Mouse (Mus musculus) intestine, embryonic 16.5 days (tissue): ENCODE measurements around the gene Ppp1r3e. TPM values are rescaled to one million over a fixed set of nuclear protein-coding genes. Genes with fewer than 3 reads are reported as not detected.
A peak's percentile ranks its signal among the peaks of the same experiment; 100 is the strongest.

Experiments used
- ATAC-seq: fragments of 200-750 bp; cut with Nextera tagmentation; 2 replicates; pipeline ENCODE4 v1.8.0; 2017; ENCODE audit warnings: moderate TSS enrichment, moderate library complexity
- H3K27ac ChIP-seq: fragments of 300-500 bp; sonication (generic); 2 replicates; pipeline ENCODE4 v1.5.1; 2014; ENCODE audit warnings: mild to moderate bottlenecking, low read length
- H3K27me3 ChIP-seq: fragments of 300-500 bp; sonication (generic); replicated peaks from 2 replicates; pipeline ENCODE4 v1.6.1; 2014; ENCODE audit warnings: low read length, control low read depth, mixed read lengths; ENCODE audit not compliant: control insufficient read depth, insufficient read depth
- H3K36me3 ChIP-seq: fragments of 300-500 bp; sonication (generic); 2 replicates; pipeline ENCODE4 v1.6.1; 2014; ENCODE audit warnings: low read length, control low read depth; ENCODE audit not compliant: control insufficient read depth, insufficient read depth
- H3K4me1 ChIP-seq: fragments of 300-500 bp; sonication (generic); 2 replicates; pipeline ENCODE4 v1.6.1; 2014; ENCODE audit warnings: low read length, control low read depth, mixed read lengths; ENCODE audit not compliant: control insufficient read depth, insufficient read depth
- H3K4me2 ChIP-seq: fragments of 300-500 bp; sonication (generic); 2 replicates; pipeline ENCODE4 v1.6.1; 2014; ENCODE audit warnings: low read depth, low read length, control low read depth
- H3K4me3 ChIP-seq: fragments of 300-500 bp; sonication (generic); 2 replicates; pipeline ENCODE4 v1.5.1; 2014; ENCODE audit warnings: mild to moderate bottlenecking, low read length
- H3K9ac ChIP-seq: fragments of 300-500 bp; sonication (generic); 2 replicates; pipeline ENCODE4 v1.6.1; 2014; ENCODE audit warnings: low read depth, low read length
- H3K9me3 ChIP-seq: fragments of 300-500 bp; sonication (generic); 2 replicates; pipeline ENCODE4 v1.6.1; 2016; ENCODE audit warnings: low read length, control low read depth; ENCODE audit not compliant: control insufficient read depth
- WGBS: fragments of 180-500 bp; shearing (Covaris S2); extraction: QIAGEN DNeasy Blood & Tissue Kit; methylation state at CpG from one replicate; pipeline ENCODE4 v1.1.7; 2014; 5-methylcytosine and 5-hydroxymethylcytosine counted together
- polyA plus RNA-seq: library from polyadenylated mRNA; unstranded; fragments of >200 nt; fragmentation: Nextera tagmentation; extraction: Ambion mirVana; gene quantifications from 2 replicates; pipeline ENCODE4 v1.2.1, GENCODE M21; 2015

The Ppp1r3e gene
- polyA plus RNA-seq, 1 experiment from 2014 or later: 1.4 TPM

GRCm38 (mm10) chr14:54912109-54912850, 34.9 kb upstream of the Ppp1r3e start:
- Histone ChIP-seq H3K4me1 (peaks cover 14% of the 10 kb centered on the region), H3K36me3 (no peaks in the 10 kb centered on the region), H3K27me3 (peaks cover 4% of the 10 kb centered on the region; the same call in 1 of the 2 replicates), H3K4me2 (peak overlapping the region; percentile 97), H3K27ac (peak overlapping the region; percentile 80), H3K4me3 (peak overlapping the region; percentile 89), H3K9ac (peak overlapping the region; percentile 89), H3K9me3 (no peaks in the 10 kb centered on the region)
- whole genome bisulfite sequencing: 2% methylated on average over 59 of the region's 69 CpGs
- ATAC-seq: peak; percentile 68

GRCm38 (mm10) chr14:54908682-54909081, 31.3 kb upstream of the Ppp1r3e start:
- no peak overlapping the region for H3K27ac ChIP-seq
- WGBS: 75% methylated on average over 7 of the region's 7 CpGs
- no peak overlapping the region for H3K4me3 ChIP-seq
- no peak for ATAC-seq
- no peak overlapping the region for H3K9ac ChIP-seq
- H3K4me2 ChIP-seq: no peak overlapping the region
- H3K4me1 ChIP-seq: peaks cover 14% of the 10 kb centered on the region
- no peaks in the 10 kb centered on the region for H3K36me3 ChIP-seq
- H3K27me3 ChIP-seq: peaks cover 4% of the 10 kb centered on the region; the same call in 1 of the 2 replicates
- H3K9me3 ChIP-seq: no peaks in the 10 kb centered on the region

DNA sequence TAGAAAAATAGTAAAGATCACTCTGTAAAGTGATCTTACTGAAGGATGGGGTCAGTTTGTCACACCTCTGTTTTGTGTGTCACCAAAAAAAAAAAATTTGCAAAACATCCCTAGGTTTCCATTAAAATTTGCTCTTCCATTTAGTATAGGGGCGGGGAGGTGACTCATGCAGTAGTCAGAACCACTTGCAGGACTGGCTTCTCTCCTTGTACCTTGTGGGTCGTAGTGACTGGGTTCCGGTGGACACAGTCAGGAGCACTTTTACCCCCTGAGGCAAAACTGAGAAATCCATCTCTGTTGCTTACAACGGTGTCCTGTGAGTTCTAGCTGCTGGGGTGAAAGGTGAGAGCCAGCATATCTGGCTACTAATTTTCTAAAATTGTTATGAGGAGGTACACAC, 26.3 kb upstream of the Ppp1r3e start:
- Histone ChIP-seq H3K27ac (no peak overlapping the region), H3K4me1 (no peaks in the 10 kb centered on the region), H3K4me2 (no peak overlapping the region), H3K9ac (no peak overlapping the region), H3K9me3 (no peaks in the 10 kb centered on the region), H3K36me3 (no peaks in the 10 kb centered on the region), H3K27me3 (no peaks in the 10 kb centered on the region), H3K4me3 (no peak overlapping the region)
- WGBS: 91% methylated on average over 4 of the region's 4 CpGs
- no peak for ATAC-seq

- Histone ChIP-seq H3K9me3 (no peaks in the 10 kb centered on the region), H3K9ac (no peak overlapping the region), H3K36me3 (peaks cover 11% of the 10 kb centered on the region; the same call in 1 of the 2 replicates), H3K27me3 (no peaks in the 10 kb centered on the region), H3K27ac (no peak overlapping the region), H3K4me2 (no peak overlapping the region), H3K4me1 (0 out of 2 replicates have a peak, but pooled peaks cover 4% of the 10 kb centered on the region), H3K4me3 (no peak overlapping the region)
- peak; percentile 59 for ATAC-seq
- 4% methylated on average over 3 of the region's 3 CpGs for WGBS
Observed at GRCm38 (mm10) chr14:54900383-54900782, 23.0 kb upstream of the Ppp1r3e start.

GRCm38 (mm10) chr14:54897445-54897844, 20.1 kb upstream of the Ppp1r3e start:
- no peak overlapping the region for H3K9ac ChIP-seq
- H3K4me2 ChIP-seq: no peak overlapping the region
- peaks cover 9% of the 10 kb centered on the region; the same call in 1 of the 2 replicates for H3K4me1 ChIP-seq
- H3K27ac ChIP-seq: no peak overlapping the region
- no peaks in the 10 kb centered on the region for H3K27me3 ChIP-seq
- no peak overlapping the region for H3K4me3 ChIP-seq
- 51% methylated on average over 2 of the region's 2 CpGs for WGBS
- H3K36me3 ChIP-seq: peaks cover 11% of the 10 kb centered on the region; the same call in 1 of the 2 replicates
- H3K9me3 ChIP-seq: no peaks in the 10 kb centered on the region
- ATAC-seq: no peak

DNA sequence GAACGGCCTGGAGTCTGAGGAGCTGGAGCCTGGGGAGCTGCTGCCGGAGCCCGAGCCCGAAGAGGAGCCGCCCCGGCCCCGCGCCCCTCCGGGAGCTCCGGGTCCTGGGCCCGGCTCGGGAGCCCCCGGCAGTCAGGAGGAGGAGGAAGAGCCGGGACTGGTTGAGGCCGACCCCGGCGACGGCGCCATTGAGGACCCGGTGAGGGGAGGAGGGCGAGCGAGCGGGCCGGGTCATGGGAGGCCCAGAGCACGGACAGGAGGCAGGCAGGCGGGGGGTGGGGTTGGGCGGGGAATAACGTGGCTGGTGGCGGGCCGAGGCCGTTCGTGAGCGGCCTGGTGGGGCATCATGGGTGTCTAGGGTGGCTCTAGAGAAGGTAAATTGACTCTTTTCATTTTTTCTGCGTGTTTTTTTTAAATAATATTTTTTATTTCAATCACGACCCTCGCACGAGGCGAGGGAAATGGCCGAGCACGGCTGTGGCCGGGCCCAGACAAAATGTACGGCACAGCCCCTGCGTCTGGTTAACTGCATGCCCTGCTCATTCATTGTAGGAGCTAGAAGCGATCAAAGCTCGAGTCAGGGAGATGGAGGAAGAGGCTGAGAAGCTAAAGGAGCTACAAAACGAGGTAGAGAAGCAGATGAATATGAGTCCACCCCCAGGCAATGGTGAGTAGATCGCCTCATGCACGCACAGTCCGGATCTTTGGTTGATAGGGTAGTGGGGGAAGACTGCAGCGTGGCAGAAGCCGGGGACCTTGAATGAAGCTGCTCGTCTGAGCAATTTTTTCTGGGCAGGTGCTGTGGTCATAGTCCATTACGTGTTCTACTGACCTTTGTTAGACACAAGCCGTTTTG, 17.2 kb upstream of the Ppp1r3e start:
- WGBS: under 1% methylated on average over 51 of the region's 54 CpGs
- peaks cover 11% of the 10 kb centered on the region; the same call in 1 of the 2 replicates for H3K36me3 ChIP-seq
- ATAC-seq: peak; percentile 71
- H3K4me3 ChIP-seq: peak overlapping the region; percentile 92
- peak overlapping the region; percentile 96 for H3K27ac ChIP-seq
- no peaks in the 10 kb centered on the region for H3K27me3 ChIP-seq
- no peaks in the 10 kb centered on the region for H3K9me3 ChIP-seq
- peak overlapping the region; percentile 99 for H3K9ac ChIP-seq
- peak overlapping the region; percentile 73 for H3K4me2 ChIP-seq
- peaks cover 9% of the 10 kb centered on the region; the same call in 1 of the 2 replicates for H3K4me1 ChIP-seq

- ATAC-seq: peak; percentile 99
- Histone ChIP-seq H3K4me1 (peaks cover 9% of the 10 kb centered on the region; the same call in 1 of the 2 replicates), H3K4me2 (peak overlapping the region; percentile 47), H3K9ac (peak overlapping the region; percentile 99), H3K27me3 (no peaks in the 10 kb centered on the region), H3K27ac (peak overlapping the region; percentile 96), H3K36me3 (peaks cover 11% of the 10 kb centered on the region; the same call in 1 of the 2 replicates), H3K4me3 (peak overlapping the region; percentile 92), H3K9me3 (no peaks in the 10 kb centered on the region)
- WGBS: under 1% methylated on average over 38 of the region's 38 CpGs
Observed at GRCm38 (mm10) chr14:54893651-54894181, 16.4 kb upstream of the Ppp1r3e start.

DNA sequence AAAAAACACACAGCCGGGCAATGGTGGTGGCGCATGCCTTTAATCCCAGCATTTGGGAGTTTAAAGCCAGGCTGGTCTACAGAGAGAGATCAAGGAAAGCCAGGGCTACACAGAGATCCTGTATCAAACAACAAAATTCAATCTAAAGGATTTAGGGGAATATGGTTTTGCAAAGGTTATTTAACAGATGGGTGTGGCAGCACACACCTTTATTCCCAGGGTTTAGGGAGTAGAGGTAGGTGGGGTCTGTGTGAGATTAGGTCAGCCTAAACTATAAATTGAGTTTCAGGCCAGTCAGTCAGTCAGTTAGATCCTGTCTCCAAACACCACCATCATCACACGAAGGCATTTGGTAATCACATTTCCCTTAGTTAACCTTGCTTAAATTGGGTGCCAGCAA, 14.8 kb upstream of the Ppp1r3e start, which contains the start of gene Pabpn1:
Gene Pabpn1, plus strand, starts transcription at position 301 of the 400 bp plus-strand sequence.
- 95% methylated on average over 3 of the region's 3 CpGs for WGBS
- H3K9me3 ChIP-seq: no peaks in the 10 kb centered on the region
- H3K27me3 ChIP-seq: no peaks in the 10 kb centered on the region
- peak within 1 kb of the TSS; percentile 47 for H3K4me2 ChIP-seq
- H3K36me3 ChIP-seq: peaks cover 5% of the 10 kb centered on the region; the same call in 1 of the 2 replicates
- H3K27ac ChIP-seq: peak within 1 kb of the TSS; percentile 75
- peak within 1 kb of the TSS; percentile 92 for H3K4me3 ChIP-seq
- peaks cover 9% of the 10 kb centered on the region; the same call in 1 of the 2 replicates for H3K4me1 ChIP-seq
- H3K9ac ChIP-seq: peak within 1 kb of the TSS; percentile 58; the same call in 1 of the 2 replicates
- ATAC-seq: no peak

- no peak for ATAC-seq
- H3K27me3 ChIP-seq: no peaks in the 10 kb centered on the region
- H3K4me2 ChIP-seq: peak overlapping the region; percentile 77
- H3K9me3 ChIP-seq: no peaks in the 10 kb centered on the region
- no peak overlapping the region for H3K27ac ChIP-seq
- H3K4me1 ChIP-seq: peaks cover 21% of the 10 kb centered on the region
- peaks cover 4% of the 10 kb centered on the region; the same call in 1 of the 2 replicates for H3K36me3 ChIP-seq
- H3K4me3 ChIP-seq: peak overlapping the region; percentile 66; the same call in 1 of the 2 replicates
- WGBS: 82% methylated on average over 11 of the region's 11 CpGs
- peak overlapping the region; percentile 45; the same call in 1 of the 2 replicates for H3K9ac ChIP-seq
Observed at GRCm38 (mm10) chr14:54885309-54885708, 8.0 kb upstream of the Ppp1r3e start.
